Mouse (Mus musculus): ENCODE results near the gene Imp4. TPM values are rescaled to one million over a fixed set of nuclear protein-coding genes. Genes with fewer than 3 reads are reported as not detected.

The Imp4 gene
- polyA plus RNA-seq, 1 experiment from 2014 or later, result 107 TPM

DNA sequence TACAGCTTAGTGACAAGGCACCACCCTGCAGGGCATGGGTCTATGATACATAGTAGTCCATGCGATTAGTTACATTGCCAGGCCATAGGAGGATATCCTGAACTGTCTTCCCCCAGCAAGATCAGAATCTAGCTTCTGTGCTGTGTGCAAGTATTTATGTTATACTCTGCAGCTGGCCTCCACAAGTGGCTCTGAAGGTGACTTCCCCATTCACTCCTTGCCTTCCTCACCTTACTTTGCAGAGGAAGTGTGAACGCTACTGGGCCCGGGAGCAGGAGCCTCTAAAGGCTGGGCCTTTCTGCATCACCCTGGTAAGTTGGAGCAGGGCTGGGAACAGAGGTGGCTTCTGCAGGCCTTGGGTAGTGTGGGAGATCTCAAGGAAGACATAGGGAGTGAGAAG is 28.4 kb downstream of the Imp4 start:
- no peak overlapping the region for H3K4me3 ChIP-seq
- peaks cover 9% of the 10 kb centered on the region for H3K4me1 ChIP-seq (replicated peaks)
- H3K27ac ChIP-seq, result no peak overlapping the region
- H3K27me3 ChIP-seq (ENCODE audit: insufficient read depth, poor library complexity, severe bottlenecking), result peaks cover 27% of the 10 kb centered on the region
- no peaks in the 10 kb centered on the region for H3K36me3 ChIP-seq
- no peaks in the 10 kb centered on the region for H3K9me3 ChIP-seq
- DNase-seq (ENCODE audit: low spot score), result no peak
- WGBS, result 67% methylated on average over 3 of the region's 3 CpGs

DNA sequence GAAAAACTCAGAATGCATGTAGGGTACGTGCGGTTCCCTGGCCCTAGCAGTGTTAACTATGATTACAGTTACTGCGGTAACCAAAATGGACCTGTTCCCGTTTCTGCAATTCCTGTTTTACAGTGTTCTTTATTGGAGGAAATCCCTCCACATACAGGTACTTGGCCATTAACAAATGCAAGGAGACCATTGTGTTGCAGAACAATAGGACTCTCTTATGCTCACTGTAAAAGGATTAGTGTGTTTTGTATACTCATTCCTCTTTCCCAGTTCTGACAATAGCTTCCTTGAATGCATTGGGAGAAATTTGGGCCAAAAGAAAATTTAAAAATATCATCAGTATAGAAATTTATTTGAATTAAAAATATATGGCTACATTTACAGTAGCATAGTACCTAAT is 28.8 kb downstream of the Imp4 start:
- Histone ChIP-seq H3K27ac (no peak overlapping the region), H3K4me1 (replicated peaks) (peaks cover 13% of the 10 kb centered on the region)
- 76% methylated on average over 4 of the region's 4 CpGs for WGBS

DNA sequence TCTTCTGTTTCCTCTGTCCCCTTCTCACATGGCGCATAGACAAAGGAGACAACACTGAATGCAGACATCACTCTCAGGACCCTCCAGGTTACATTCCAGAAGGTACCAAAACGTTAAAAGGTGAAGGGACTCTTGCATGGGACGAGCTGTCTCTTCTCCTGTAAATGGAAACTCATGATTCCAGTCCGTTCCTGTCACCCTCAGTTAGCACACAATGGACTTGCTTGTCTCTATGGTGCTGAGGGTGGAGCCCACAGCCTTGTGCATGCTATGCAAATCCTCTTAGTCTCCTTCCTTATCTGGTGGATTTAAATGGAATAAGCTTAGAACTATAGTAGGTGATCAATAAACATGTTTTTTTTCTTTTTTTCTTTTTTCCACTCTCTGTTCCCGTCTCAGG is 30.1 kb downstream of the Imp4 start:
- 68% methylated on average over 5 of the region's 5 CpGs for WGBS
- Histone ChIP-seq H3K36me3 (no peaks in the 10 kb centered on the region), H3K4me1 (replicated peaks) (peaks cover 13% of the 10 kb centered on the region), H3K27ac (no peak overlapping the region), H3K9me3 (no peaks in the 10 kb centered on the region), H3K27me3 (ENCODE audit: insufficient read depth, poor library complexity, severe bottlenecking) (peaks cover 42% of the 10 kb centered on the region), H3K4me3 (no peak overlapping the region)
- DNase-seq (ENCODE audit: low spot score), result no peak

More for the DNA sequence above, 28.8 kb downstream of the Imp4 start:
- Histone ChIP-seq H3K9me3 (no peaks in the 10 kb centered on the region), H3K36me3 (no peaks in the 10 kb centered on the region), H3K27me3 (ENCODE audit: insufficient read depth, poor library complexity, severe bottlenecking) (peaks cover 31% of the 10 kb centered on the region), H3K4me3 (no peak overlapping the region)
- no peak for DNase-seq (ENCODE audit: low spot score)

DNA sequence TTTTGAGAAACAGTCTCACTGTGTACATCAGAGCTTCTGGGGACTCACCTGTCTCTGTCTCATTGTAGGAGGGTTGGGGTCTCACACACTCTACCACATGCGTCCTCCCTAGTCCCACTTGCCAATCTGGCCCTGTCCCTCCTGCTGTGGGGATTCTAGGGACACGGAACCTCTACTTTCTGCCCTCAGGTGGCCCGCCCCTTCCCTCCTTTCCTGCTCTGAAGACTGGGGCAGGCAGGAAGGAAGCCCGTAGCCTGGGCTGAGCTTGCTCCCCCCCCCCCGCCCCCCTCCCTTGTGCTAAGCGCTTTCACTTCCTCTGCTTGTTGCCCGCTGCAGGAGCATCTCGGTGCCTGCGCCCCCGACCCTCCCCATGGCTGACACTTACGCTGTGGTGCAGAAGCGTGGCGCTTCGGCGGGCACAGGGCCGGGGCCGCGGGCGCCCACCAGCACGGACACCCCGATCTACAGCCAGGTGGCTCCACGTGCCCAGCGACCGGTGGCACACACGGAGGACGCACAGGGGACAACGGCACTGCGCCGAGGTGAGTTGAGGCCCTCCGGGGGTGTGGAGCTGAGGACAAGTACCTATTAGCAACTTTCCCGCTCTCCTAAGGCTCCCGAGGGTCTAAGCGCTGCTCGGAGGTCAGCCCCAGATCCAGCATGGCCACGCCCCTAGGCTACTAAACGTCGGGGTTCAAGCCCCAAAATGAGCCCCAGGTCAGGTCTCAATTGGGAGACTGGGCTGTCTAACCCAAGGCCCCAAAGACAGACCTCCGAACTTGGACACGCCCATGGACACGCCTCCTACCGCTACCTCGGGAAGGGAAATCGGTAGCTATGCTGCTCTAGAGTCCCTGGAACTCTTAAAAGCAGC is 33.0 kb downstream of the Imp4 start:
- Histone ChIP-seq H3K36me3 (no peaks in the 10 kb centered on the region), H3K27ac (peak overlapping the region; percentile 60)
- 1% methylated on average over 42 of the region's 43 CpGs for WGBS

DNA sequence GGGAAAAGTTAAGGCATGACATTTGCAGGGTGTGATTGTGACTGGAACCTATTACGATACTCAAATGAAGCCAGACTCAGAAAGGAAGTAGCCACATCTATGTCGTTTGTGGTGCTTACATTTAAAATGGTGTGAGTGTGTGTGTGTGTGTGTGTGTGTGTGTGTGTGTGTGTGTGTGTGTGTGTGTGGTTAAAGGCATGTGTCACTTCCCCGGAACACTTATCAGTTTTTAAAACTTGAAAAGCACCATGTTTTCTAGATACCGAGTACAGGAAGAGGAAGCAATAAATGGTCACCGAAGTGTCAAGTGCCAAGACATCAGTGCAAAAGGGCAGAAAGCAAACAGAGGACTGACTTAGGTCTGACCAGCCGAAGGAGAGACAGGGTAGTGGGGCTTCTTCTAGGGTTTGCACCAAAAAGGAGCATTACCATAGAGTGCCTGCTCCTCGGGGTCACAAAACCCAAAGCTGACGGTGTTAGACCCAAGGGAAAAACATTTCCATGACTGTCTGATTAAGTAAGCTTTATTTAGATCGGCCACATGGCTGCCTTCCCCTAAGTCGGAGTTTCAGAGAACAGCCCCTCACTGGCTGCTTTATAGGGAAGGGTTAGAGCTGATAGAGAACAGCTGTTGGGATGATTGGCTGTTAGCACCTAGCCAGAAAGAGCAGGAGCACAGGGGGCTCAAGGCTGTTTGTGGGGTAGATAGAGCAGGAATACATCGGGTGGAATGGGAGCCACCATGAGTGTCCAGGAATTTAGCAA is 39.4 kb downstream of the Imp4 start:
- no peak overlapping the region for H3K27ac ChIP-seq
- H3K36me3 ChIP-seq, result no peaks in the 10 kb centered on the region
- H3K4me1 ChIP-seq (replicated peaks), result no peaks in the 10 kb centered on the region
- H3K9me3 ChIP-seq, result no peaks in the 10 kb centered on the region
- H3K4me3 ChIP-seq, result no peak overlapping the region
- DNase-seq (ENCODE audit: low spot score), result no peak
- H3K27me3 ChIP-seq (ENCODE audit: insufficient read depth, poor library complexity, severe bottlenecking), result peaks cover 5% of the 10 kb centered on the region
- WGBS, result 75% methylated on average over 11 of the region's 11 CpGs

More for the DNA sequence above, 33.0 kb downstream of the Imp4 start:
- peaks cover 13% of the 10 kb centered on the region for H3K4me1 ChIP-seq (replicated peaks)
- H3K27me3 ChIP-seq (ENCODE audit: insufficient read depth, poor library complexity, severe bottlenecking), result peaks cover 42% of the 10 kb centered on the region
- peak overlapping the region; percentile 63 for H3K4me3 ChIP-seq
- DNase-seq (ENCODE audit: low spot score), result peak; percentile 50
- H3K9me3 ChIP-seq, result no peaks in the 10 kb centered on the region

DNA sequence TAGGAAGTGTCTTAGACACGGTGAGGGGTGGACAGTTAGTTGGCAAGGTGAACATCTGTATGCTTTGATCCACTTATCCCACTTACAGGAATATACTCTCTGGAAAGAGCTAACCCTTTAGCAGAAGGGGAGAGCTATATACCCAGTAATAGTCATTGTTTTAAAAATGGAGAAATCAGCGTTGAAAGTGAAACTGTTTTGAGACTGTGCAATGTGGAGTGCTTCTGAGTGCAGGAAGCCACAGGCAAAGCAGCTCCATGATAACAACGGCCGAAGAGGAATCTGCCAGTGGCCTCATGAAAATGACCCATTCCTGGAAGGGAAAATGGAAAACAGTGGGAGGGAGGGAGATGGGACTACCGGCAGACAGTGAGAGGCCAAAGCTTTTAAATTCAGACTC is 41.1 kb downstream of the Imp4 start:
- no peak overlapping the region for H3K4me3 ChIP-seq
- H3K9me3 ChIP-seq, result no peaks in the 10 kb centered on the region
- 83% methylated on average over 5 of the region's 5 CpGs for WGBS

DNA sequence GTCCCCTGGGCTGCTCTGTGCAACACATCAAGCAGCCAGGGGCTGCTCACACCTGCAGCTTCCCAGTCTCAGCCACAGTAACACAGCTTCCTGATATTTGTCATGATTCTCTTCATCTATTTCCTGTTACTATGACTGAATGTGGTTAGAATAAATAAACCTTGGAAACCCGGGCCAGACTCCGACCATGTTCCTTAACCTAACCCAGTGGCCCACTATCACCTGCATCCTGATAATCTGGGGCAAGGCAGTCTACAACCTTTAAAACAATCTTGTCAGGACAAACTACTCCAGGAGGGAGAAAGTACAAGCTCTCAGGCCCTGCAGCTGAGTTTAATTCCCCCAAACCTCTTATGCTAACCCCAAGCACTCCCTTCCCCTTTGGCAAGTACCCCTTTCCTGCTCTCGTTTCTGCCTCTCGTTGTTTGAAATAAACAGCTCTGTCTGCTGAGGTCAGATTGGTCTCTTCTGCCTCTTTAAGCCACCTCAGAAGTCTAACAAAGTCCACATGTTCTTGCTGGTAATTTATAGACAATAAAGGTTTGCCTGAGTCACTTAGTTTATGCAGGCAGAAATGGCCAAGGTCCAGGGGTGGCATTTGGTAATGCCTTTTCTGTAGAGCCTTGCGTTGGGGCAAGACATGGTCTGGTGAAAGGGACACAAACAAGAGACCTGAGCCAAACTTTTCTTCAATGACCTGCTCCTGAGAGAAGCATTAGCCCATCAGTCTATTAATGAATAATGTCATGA is 42.4 kb downstream of the Imp4 start:
- Histone ChIP-seq H3K27me3 (ENCODE audit: insufficient read depth, poor library complexity, severe bottlenecking) (peaks cover 6% of the 10 kb centered on the region), H3K36me3 (no peaks in the 10 kb centered on the region), H3K9me3 (no peaks in the 10 kb centered on the region), H3K27ac (no peak overlapping the region), H3K4me1 (replicated peaks) (peaks cover 9% of the 10 kb centered on the region; the same call in 1 of the 2 replicates), H3K4me3 (no peak overlapping the region)
- 76% methylated on average over 5 of the region's 5 CpGs for WGBS
- no peak for DNase-seq (ENCODE audit: low spot score)

More for the DNA sequence above, 41.1 kb downstream of the Imp4 start:
- DNase-seq (ENCODE audit: low spot score), result no peak
- Histone ChIP-seq H3K27me3 (ENCODE audit: insufficient read depth, poor library complexity, severe bottlenecking) (peaks cover 6% of the 10 kb centered on the region), H3K36me3 (no peaks in the 10 kb centered on the region), H3K4me1 (replicated peaks) (peaks cover 7% of the 10 kb centered on the region; the same call in 1 of the 2 replicates), H3K27ac (no peak overlapping the region)

DNA sequence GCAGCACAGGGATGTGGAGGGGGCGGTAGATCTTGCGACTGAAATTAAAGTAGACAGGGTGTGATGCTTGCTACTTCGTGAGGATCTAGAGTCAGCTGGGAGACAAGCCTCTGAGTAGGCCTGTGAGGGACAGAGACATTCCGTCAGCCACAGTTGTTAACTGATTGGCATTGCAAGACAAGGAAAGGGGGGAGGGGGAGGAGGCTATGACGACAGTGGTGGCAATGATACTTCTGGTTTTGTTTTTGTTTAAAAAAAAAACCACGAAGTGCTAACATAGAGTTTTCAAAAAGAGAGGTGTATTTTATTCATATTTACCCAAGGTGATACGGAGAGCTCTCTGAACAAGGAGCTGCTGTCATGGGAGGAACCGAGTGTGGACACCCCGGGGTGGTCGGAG is 44.8 kb downstream of the Imp4 start:
- WGBS, result 73% methylated on average over 10 of the region's 10 CpGs
- H3K27me3 ChIP-seq (ENCODE audit: insufficient read depth, poor library complexity, severe bottlenecking), result peaks cover 6% of the 10 kb centered on the region
- no peak overlapping the region for H3K4me3 ChIP-seq
- H3K4me1 ChIP-seq (replicated peaks), result peaks cover 9% of the 10 kb centered on the region; the same call in 1 of the 2 replicates
- no peak for DNase-seq (ENCODE audit: low spot score)
- no peaks in the 10 kb centered on the region for H3K9me3 ChIP-seq
- H3K27ac ChIP-seq, result no peak overlapping the region
- H3K36me3 ChIP-seq, result no peaks in the 10 kb centered on the region

DNA sequence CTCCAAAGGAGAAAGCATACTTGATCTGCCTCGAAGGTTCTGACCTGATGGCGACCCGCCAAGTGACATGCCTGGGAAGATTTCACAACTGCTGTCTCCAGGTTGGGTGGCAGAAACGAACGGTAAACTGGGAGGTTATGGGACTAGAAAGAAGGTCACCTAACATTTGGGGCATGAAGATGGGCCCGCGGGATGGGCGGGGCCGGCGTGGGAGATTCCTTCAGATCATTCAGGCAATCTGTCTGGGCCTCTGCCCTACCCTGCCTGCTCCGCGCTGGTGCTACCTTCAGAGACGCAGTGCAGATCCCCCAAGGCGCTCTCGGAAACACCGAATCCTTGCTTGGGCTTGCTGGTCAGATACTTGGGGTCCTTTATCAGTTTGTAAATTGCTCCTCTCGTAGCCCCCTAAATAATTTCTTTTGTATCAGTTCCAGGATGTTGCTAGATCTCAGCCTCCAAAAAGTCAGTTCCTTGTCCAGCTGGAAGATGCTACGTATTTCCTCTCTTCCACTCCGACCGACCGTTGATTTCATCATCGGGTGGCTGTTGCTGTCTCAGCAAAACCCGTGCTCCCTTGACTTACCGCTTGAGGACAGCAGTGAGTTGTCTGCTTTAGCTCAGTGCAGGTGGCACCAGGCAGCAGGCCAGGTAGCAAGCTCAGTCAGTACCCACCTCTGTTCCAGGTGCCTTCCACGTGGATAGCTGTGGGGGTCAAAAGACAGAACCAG is 46.0 kb downstream of the Imp4 start:
- WGBS, result 8% methylated on average over 25 of the region's 25 CpGs
- H3K4me3 ChIP-seq, result peak overlapping the region; percentile 45
- peaks cover 9% of the 10 kb centered on the region; the same call in 1 of the 2 replicates for H3K4me1 ChIP-seq (replicated peaks)
- peaks cover 6% of the 10 kb centered on the region for H3K27me3 ChIP-seq (ENCODE audit: insufficient read depth, poor library complexity, severe bottlenecking)
- H3K36me3 ChIP-seq, result no peaks in the 10 kb centered on the region
- no peaks in the 10 kb centered on the region for H3K9me3 ChIP-seq
- H3K27ac ChIP-seq, result no peak overlapping the region
- peak; percentile 24 for DNase-seq (ENCODE audit: low spot score)

DNA sequence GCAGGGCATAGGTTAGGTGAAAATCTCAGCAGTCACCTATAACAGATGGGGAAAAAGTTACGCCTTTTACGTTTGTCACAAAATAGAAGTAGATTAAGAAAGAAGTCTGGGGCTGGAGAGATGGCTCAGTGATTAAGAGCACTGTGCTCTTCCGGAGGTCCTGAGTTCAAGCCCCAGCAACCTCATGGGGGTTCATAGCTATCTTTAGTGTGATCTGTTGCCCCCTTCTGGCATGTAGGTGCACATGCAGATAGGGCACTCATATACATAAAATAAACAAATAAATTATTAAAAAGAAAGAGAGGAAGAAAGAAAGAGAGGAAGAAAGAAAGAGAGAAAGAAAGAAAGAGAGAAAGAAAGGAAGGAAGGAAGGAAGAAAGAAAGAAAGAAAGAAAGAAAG is 47.7 kb downstream of the Imp4 start:
- Histone ChIP-seq H3K27me3 (ENCODE audit: insufficient read depth, poor library complexity, severe bottlenecking) (peaks cover 6% of the 10 kb centered on the region), H3K9me3 (no peaks in the 10 kb centered on the region), H3K4me3 (no peak overlapping the region), H3K27ac (no peak overlapping the region), H3K4me1 (replicated peaks) (peaks cover 9% of the 10 kb centered on the region; the same call in 1 of the 2 replicates), H3K36me3 (no peaks in the 10 kb centered on the region)
- WGBS, result 92% methylated on average over 3 of the region's 3 CpGs
- DNase-seq (ENCODE audit: low spot score), result no peak

DNA sequence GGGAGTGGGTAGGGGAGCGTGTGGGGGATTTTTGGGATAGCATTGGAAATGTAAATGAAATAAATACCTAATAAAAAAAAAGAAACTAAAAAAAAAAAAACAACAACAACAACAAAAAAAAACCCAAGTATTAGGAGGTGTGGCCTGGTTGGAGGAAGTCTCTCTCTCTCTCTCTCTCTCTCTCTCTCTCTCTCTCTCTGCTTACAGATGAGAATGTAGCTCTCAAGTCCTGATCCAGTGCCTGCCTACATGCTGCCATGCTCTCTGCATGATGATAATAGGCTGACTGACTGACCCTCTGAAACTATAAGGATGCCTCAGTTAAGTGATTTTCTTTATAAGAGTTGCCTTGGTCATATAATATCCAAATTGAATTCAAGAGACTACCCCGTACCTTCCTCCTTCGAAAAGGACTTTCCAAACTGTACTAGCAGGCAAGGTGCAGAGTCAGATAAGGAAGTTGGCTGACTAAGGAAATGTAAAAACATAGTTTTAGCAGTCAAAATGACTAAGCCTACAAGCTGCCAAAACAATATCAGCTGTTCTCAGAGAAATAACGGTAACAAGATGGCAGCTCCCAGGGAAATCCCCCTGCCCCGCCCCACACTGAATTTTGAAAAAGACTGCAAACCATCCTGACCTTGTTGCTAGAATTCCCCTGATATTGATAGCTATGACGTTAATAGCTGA is 50.3 kb downstream of the Imp4 start:
- 88% methylated on average over 6 of the region's 6 CpGs for WGBS
- Histone ChIP-seq H3K4me1 (replicated peaks) (peaks cover 9% of the 10 kb centered on the region; the same call in 1 of the 2 replicates), H3K4me3 (no peak overlapping the region), H3K36me3 (no peaks in the 10 kb centered on the region), H3K27me3 (ENCODE audit: insufficient read depth, poor library complexity, severe bottlenecking) (peaks cover 6% of the 10 kb centered on the region; the same call in 1 of the 2 replicates), H3K9me3 (no peaks in the 10 kb centered on the region), H3K27ac (no peak overlapping the region)
- no peak for DNase-seq (ENCODE audit: low spot score)
